Comparison of ENCODE assay signal across 15 mouse cellular contexts in genomic region chr7:129754737-129755136, GRCm38 (mm10).
DNase-seq lines count a peak whose midpoint lies in the region; ATAC-seq and TF ChIP-seq lines count a peak whose summit lies in the region.
"Had no signal": no experiment of that assay in that cellular context is flagged by ENCODE, and none has a peak within 500 bp of the region (broad histone marks: within the 10 kb centered on the region; RNA-seq: fewer than 3 reads in every experiment).

No protein-coding gene starts in this region.

- peak; percentile 61 for TF ChIP-seq CTCF in intestine, postnatal 0 days (IDR thresholded peaks at IDR 0.05; ENCODE audit: low read depth)
- TF ChIP-seq CTCF in midbrain, postnatal 0 days (IDR thresholded peaks at IDR 0.05): peak; percentile 52
- peak; percentile 24; the same call in 1 of the 2 replicates for TF ChIP-seq CTCF in small intestine, adult 2 months (IDR thresholded peaks at IDR 0.05; ENCODE audit: extremely low read depth, insufficient read length, insufficient replicate concordance, low read depth, low read length)

- H3K27ac ChIP-seq in intestine, postnatal 0 days (ENCODE audit: low read depth, low read length): no peak overlapping the region
- no peak overlapping the region for H3K27ac ChIP-seq in intestine, embryonic 16.5 days (ENCODE audit: low read length)
- no peak overlapping the region for H3K27ac ChIP-seq in midbrain, postnatal 0 days (ENCODE audit: low read depth, low read length)
- H3K27ac ChIP-seq in midbrain, embryonic 15.5 days: no peak overlapping the region
- H3K27ac ChIP-seq in small intestine, adult 2 months (ENCODE audit: insufficient read depth, low read depth, low read length): no peak overlapping the region
- H3K27ac ChIP-seq: liver, embryonic 13.5 days; neural tube, embryonic 13.5 days had no signal

- H3K27me3 ChIP-seq in intestine, postnatal 0 days (replicated peaks; ENCODE audit: control insufficient read depth, insufficient read depth, low read length): no peaks in the 10 kb centered on the region
- H3K27me3 ChIP-seq in intestine, embryonic 16.5 days (replicated peaks; ENCODE audit: control insufficient read depth, insufficient read depth, low read length): no peaks in the 10 kb centered on the region
- H3K27me3 ChIP-seq in midbrain, postnatal 0 days (ENCODE audit: insufficient read depth, low read length): no peaks in the 10 kb centered on the region
- no peaks in the 10 kb centered on the region for H3K27me3 ChIP-seq in midbrain, embryonic 15.5 days (replicated peaks)
- H3K27me3 ChIP-seq in small intestine, adult 2 months (ENCODE audit: control insufficient read depth, insufficient read depth, low read length): no peaks in the 10 kb centered on the region
- H3K27me3 ChIP-seq: liver, embryonic 13.5 days; neural tube, embryonic 13.5 days had no signal

- ATAC-seq in intestine, postnatal 0 days: no peak
- no peak for ATAC-seq in intestine, embryonic 16.5 days
- ATAC-seq in midbrain, postnatal 0 days (ENCODE audit: low FRiP score): no peak
- no peak for ATAC-seq in midbrain, embryonic 15.5 days (replicated peaks)

- no peak overlapping the region for H3K9ac ChIP-seq in intestine, postnatal 0 days (ENCODE audit: low read depth, low read length)
- no peak overlapping the region for H3K9ac ChIP-seq in intestine, embryonic 16.5 days (ENCODE audit: low read depth, low read length)
- no peak overlapping the region for H3K9ac ChIP-seq in midbrain, postnatal 0 days (replicated peaks; ENCODE audit: low read length, poor library complexity, severe bottlenecking)
- no peak overlapping the region for H3K9ac ChIP-seq in midbrain, embryonic 15.5 days
- H3K9ac ChIP-seq: liver, embryonic 13.5 days; neural tube, embryonic 13.5 days had no signal

- H3K36me3 ChIP-seq in intestine, postnatal 0 days (ENCODE audit: control insufficient read depth, insufficient read depth): no peaks in the 10 kb centered on the region
- no peaks in the 10 kb centered on the region for H3K36me3 ChIP-seq in intestine, embryonic 16.5 days (ENCODE audit: control insufficient read depth, insufficient read depth, low read length)
- H3K36me3 ChIP-seq in midbrain, postnatal 0 days (ENCODE audit: insufficient read depth, low read length): no peaks in the 10 kb centered on the region
- H3K36me3 ChIP-seq in midbrain, embryonic 15.5 days (replicated peaks): no peaks in the 10 kb centered on the region
- no peaks in the 10 kb centered on the region for H3K36me3 ChIP-seq in small intestine, adult 2 months (ENCODE audit: control insufficient read depth, insufficient read depth, low read length)
- H3K36me3 ChIP-seq: liver, embryonic 13.5 days; neural tube, embryonic 13.5 days had no signal

- H3K9me3 ChIP-seq in intestine, postnatal 0 days (ENCODE audit: control insufficient read depth): no peaks in the 10 kb centered on the region
- no peaks in the 10 kb centered on the region for H3K9me3 ChIP-seq in intestine, embryonic 16.5 days (ENCODE audit: control insufficient read depth, low read length)
- no peaks in the 10 kb centered on the region for H3K9me3 ChIP-seq in midbrain, postnatal 0 days (ENCODE audit: low read length)
- H3K9me3 ChIP-seq in midbrain, embryonic 15.5 days: no peaks in the 10 kb centered on the region
- H3K9me3 ChIP-seq: liver, embryonic 13.5 days; neural tube, embryonic 13.5 days had no signal

- 0 out of 2 replicates have a peak, but pooled peaks cover 4% of the 10 kb centered on the region for H3K4me1 ChIP-seq in intestine, postnatal 0 days (replicated peaks; ENCODE audit: control insufficient read depth, insufficient read depth, low read length)
- H3K4me1 ChIP-seq in intestine, embryonic 16.5 days (ENCODE audit: control insufficient read depth, insufficient read depth, low read length): peaks cover 10% of the 10 kb centered on the region
- H3K4me1 ChIP-seq in midbrain, postnatal 0 days (ENCODE audit: insufficient read depth, low read length): no peaks in the 10 kb centered on the region
- no peaks in the 10 kb centered on the region for H3K4me1 ChIP-seq in midbrain, embryonic 15.5 days
- peaks cover 9% of the 10 kb centered on the region; the same call in 1 of the 2 replicates for H3K4me1 ChIP-seq in small intestine, adult 2 months (ENCODE audit: control insufficient read depth, insufficient read depth, insufficient read length, low read length)
- H3K4me1 ChIP-seq: neural tube, embryonic 13.5 days had no signal

- H3K4me2 ChIP-seq in intestine, postnatal 0 days (replicated peaks; ENCODE audit: low read depth): no peak overlapping the region
- H3K4me2 ChIP-seq in intestine, embryonic 16.5 days (ENCODE audit: low read depth, low read length): no peak overlapping the region
- no peak overlapping the region for H3K4me2 ChIP-seq in midbrain, postnatal 0 days (ENCODE audit: low read depth, low read length, poor library complexity, severe bottlenecking)
- no peak overlapping the region for H3K4me2 ChIP-seq in midbrain, embryonic 15.5 days
- H3K4me2 ChIP-seq: liver, embryonic 13.5 days; neural tube, embryonic 13.5 days had no signal

- peak; percentile 27 for DNase-seq in adrenal gland, postnatal 10 days
- DNase-seq in adrenal gland, adult 2 months: no peak
- DNase-seq in midbrain, postnatal 0 days (ENCODE audit: low spot score): no peak
- DNase-seq in gastrocnemius, adult 18-20 months (ENCODE audit: low spot score): no peak
- DNase-seq: cerebellum, adult 11-12 months; kidney, postnatal 10 days; layer of hippocampus, adult 9-11 months; left cerebral cortex, postnatal 4 days; liver, embryonic 13.5 days had no signal

- TF ChIP-seq POLR2A in small intestine, adult 2 months (IDR thresholded peaks at IDR 0.05; ENCODE audit: low read depth, low read length): no peak

- no peak overlapping the region for H3K4me3 ChIP-seq in intestine, postnatal 0 days (ENCODE audit: low read depth, low read length)
- no peak overlapping the region for H3K4me3 ChIP-seq in intestine, embryonic 16.5 days (ENCODE audit: low read length)
- H3K4me3 ChIP-seq in midbrain, postnatal 0 days (ENCODE audit: low read depth, low read length): no peak overlapping the region
- no peak overlapping the region for H3K4me3 ChIP-seq in midbrain, embryonic 15.5 days
- no peak overlapping the region for H3K4me3 ChIP-seq in small intestine, adult 2 months (ENCODE audit: low read depth, low read length)
- H3K4me3 ChIP-seq: erythroblast, embryonic 14.5 days; liver, embryonic 13.5 days; neural tube, embryonic 13.5 days had no signal

- WGBS in intestine, postnatal 0 days: 75% methylated on average over 5 of the region's 5 CpGs
- 73% methylated on average over 5 of the region's 5 CpGs for WGBS in intestine, embryonic 16.5 days
- WGBS in midbrain, postnatal 0 days: 79% methylated on average over 5 of the region's 5 CpGs
- 81% methylated on average over 5 of the region's 5 CpGs for WGBS in midbrain, embryonic 15.5 days
- 68% methylated on average over 5 of the region's 5 CpGs for WGBS in small intestine, adult 2 months
